Mouse (Mus musculus) adrenal gland, postnatal 36 days (tissue): Measurements from ENCODE around the gene AI413582. TPM values are rescaled to one million over a fixed set of nuclear protein-coding genes. Genes with fewer than 3 reads are reported as not detected.

Experiments used
- DNase-seq, 2 experiments: peaks; one replicate each; pipeline ENCODE4 v3.0.0; 2021; ENCODE audit warnings: mixed read lengths in 1 of 2
- total RNA-seq, 2 experiments: library from RNA; stranded (reverse); gene quantifications; 2 replicates each; pipeline ENCODE4 v1.2.3; 2021

The AI413582 gene
- total RNA-seq, 2 experiments from 2014 or later, result 20.0 to 22.9 TPM

DNA sequence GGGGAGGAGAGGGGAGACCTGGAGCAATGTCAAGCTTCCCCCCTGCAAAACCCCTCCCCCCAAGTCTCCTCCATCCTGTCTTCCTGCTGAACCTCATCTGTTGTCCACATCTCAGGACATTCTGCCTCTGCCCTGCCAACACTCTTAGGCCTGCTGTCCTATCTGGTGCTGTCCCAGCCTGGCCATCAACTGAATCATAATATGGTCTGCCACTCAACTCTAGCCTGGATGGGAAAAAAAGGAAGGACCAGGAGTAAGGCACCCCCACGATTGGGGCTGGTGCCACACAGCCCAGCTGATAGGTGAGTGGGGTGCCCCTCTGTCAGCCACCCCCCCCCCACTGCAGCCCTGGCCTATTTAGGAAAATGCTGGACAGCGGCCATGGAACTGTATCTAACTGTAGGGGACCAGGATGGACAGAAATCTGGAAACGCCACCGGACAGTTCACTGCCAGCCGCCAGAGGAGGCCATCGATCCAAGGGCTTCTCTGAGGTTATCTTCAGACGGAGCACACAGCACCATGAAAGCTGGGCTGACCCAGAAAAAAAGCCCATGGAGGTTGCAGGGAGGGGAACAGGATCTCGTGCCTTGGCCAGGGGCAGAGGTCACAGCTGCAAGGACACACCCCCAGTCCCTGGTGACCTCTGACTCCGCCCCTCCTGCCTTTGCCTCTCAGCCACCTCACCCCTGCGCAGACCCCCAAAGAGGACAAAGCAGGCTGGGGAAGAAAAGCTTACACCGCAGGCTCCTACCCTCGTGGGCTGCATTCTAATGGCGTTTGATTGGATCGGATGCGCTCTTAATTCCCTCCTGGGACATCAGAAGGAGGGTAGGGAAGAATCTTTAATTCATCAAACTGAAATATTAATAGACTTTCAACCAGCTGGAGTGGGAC lies 46.6 kb downstream of the AI413582 start:
- DNase-seq, result no peak

DNA sequence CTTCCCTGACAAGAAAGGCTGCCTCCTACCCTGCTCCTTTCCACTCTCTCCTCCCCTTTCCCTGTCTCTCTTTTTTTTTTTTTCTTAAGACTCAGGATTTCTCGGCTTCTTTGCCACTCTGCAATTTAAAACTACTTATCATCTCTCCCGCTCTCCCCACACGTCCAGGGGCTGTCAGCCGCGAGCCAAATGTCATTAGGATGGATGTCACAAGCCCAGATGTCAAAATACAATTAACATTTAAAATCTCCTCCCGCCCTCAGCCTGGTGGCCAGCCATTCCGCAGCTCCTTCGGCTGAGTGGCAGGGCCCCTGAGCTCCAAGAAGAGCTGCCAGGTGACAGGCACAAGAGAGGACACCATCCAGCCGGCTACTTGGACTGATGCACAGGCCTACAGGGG lies 47.3 kb downstream of the AI413582 start:
- no peak for DNase-seq

GRCm38 (mm10) chr17:27513916-27514762 lies 51.4 kb downstream of the AI413582 start:
- no peak for DNase-seq

Other genes starting within 250 kb of the AI413582 start
- gene Grm4, start 44.4 kb downstream of the AI413582 start, total RNA-seq, result 10 to 100 TPM in 1 of 2 experiments, 1 to 10 TPM in 1; 3.4 to 12.2 TPM
- gene Hmga1, start 9.3 kb downstream of the AI413582 start, total RNA-seq, result 10 to 100 TPM; 16.1 to 19.4 TPM
- gene Nudt3, start 57.7 kb upstream of the AI413582 start, total RNA-seq, result 100 to 1,000 TPM; 191 to 211 TPM
- not detected for gene RPS10-NUDT3, start 69.5 kb upstream of the AI413582 start, total RNA-seq
- 1,000 to 10,000 TPM in 1 of 2 experiments, 100 to 1,000 TPM in 1; 945 to 1,005 TPM for gene Rps10, start 70.9 kb upstream of the AI413582 start, total RNA-seq
- 1 to 10 TPM; 2.5 to 3.5 TPM for gene Pacsin1, start 89.8 kb upstream of the AI413582 start, total RNA-seq
- under 1 TPM in 1 of 2 experiments, not detected in 1; 0.16 TPM for gene Spdef, start 163.2 kb upstream of the AI413582 start, total RNA-seq